Mouse (Mus musculus): ENCODE results near the gene Fzd5.
A peak's percentile ranks its signal among the peaks of the same experiment; 100 is the strongest.

Gene Fzd5

DNA sequence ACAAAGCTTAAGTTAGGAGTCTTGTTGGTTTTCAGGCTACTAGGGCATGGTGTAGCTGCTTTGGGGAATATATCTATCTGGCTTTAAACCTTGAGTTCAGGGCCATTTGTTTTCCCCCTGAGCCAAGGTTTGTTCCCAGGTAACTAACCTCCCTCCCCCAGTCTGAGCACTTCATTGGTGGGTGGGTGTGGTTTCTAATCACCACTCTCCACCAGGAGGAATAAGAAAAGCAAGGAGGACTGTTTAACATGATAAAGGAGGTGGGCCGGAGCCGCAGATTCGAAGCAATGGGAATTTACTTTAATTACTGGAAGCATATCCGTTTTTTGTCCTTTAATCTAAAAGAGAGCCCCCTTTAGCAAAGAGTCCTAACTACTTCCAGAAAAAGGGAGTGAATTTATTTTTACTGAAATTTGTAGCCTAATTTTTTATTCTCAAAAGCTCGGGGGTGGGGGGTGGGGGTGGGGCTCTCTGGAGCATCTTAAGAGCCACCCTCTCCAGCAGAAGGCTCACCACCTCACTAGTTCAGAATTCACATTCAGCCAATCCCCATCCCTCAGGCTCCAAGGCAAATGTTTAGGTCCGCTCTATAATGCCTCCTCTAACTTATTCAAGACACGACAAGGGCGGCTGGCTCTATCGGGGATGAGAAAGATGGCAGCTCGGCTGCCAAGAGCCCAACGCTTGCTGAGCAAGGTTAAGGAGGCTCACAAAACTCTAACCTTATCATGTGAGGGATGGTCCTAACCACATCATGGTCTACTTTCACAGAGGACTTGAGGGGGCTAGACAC, 3.9 kb downstream of the Fzd5 start:
- DNase-seq = no peak

GRCm38 (mm10) chr1:64732637-64733200, 4.8 kb downstream of the Fzd5 start:
- DNase-seq = no peak

- DNase-seq = no peak
These were observed 5.4 kb downstream of the Fzd5 start for GRCm38 (mm10) chr1:64732161-64732560.

- DNase-seq = no peak
These were observed 6.1 kb downstream of the Fzd5 start for GRCm38 (mm10) chr1:64731341-64732020.

DNA sequence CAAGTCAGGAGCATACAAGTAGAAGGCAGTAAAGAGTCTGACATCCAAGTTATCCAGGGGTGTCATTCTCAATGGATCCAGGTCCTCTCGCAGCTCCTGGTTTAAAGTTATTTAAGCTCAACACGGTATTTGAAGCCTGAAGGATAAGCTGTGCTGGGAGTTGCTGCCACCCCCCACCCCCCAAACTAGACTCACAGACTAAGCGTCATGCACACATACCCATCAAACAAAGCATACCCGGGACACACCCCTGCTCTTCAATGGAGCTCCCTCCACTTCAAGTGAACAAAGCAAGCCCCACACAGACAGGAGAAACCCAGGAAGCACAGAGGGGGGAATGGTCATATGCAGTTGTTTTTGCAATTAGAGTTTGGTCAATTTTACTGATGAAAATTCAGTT, 7.5 kb downstream of the Fzd5 start:
- no peak for DNase-seq

DNA sequence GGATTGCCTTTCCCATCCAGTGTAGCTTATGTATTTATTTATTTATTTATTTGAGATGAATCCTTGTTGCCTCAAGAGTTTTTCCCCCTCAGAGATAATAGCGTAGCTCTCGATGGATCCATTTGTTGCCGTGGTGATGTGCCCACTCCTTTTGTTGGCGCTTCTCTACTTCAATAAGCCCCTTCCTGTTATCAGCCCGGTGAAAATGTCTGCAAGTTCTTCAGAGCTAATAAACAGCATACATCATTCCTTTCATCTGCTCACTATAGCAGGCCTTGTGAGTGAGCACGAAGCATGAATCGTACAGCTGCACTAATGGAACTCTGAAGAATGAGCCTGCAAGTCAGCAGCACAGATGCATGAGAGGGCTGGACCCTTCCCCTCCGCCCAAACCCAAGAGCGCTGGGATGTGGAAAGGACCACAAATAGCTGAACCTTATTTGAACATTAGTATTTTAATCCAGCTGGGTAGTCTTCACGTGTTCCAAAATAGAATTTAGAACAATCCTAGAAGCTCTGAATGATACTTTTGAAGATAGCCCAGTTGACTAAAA, 16.4 kb downstream of the Fzd5 start:
- DNase-seq = no peak

DNA sequence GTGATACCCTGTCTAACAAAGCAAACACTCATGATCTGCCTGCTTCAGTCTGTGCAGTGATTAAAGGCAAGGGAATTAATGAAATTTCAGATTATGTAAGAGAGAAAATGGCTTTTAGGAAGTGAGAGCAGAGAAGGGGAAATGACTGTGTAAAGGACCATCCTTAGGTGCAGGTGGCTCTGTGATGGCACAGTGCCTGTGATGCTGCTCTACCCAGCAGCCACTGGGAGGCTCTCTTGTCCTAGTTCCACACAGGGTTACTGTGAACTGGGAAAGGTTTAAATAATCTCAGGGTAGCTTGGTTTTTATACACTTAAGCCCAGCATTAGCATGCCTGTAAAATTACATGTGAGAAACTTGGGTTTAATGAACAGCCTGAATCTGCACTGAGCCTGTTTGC, 20.0 kb downstream of the Fzd5 start:
- DNase-seq = no peak

DNA sequence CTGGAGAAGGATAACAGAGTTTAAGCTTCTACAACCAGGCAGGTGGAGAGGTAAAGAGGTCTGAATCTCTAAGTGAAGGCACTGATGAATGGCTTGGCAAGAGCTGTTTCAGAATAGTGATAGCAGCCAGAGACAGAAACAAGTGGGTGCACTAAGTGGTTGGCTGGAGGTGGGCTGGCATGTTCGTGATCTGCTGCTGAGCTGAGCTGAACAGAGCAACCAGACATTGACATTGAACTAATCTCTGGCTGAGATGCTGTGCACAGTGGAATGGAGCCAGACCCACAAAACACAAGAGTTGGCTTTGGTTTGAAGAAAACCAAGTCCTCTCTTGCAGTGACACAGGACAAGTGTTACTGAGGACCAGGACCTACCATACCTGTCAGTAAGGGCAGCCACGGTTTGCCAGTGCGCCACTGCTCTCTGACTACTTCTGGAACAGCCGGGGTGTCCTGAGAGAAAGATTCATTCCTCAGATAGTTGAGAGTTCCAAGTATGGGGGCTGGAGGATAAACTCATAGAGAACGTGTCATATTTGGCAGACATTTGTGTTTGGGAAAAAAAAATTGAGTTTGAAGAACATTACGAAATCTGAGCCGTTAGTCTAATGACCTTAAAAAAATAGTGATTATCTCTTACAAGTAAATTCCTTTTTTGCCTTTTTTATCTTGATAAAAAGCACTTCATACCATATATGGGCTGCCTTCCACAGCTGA, 20.8 kb downstream of the Fzd5 start:
- no peak for DNase-seq

DNA sequence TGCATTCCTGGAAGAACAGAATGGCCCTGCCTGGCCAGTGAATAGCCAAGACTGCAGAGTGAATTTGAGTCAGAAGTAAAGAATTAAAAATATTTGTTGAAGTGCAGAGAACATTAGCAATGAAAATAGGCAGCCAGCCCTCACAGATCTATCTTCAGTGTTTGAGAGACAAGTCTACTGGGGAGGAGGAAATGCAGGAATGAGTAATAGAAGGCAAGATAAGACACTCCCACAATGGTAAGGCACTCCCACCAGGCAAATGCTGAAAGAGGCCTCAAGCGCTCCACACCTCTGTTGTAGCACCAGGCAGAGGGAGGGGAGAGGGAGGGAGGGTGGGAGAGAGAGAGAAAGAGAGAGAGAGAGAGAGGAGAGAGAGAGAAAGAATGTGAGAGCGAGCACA, 22.1 kb downstream of the Fzd5 start:
- DNase-seq = no peak

DNA sequence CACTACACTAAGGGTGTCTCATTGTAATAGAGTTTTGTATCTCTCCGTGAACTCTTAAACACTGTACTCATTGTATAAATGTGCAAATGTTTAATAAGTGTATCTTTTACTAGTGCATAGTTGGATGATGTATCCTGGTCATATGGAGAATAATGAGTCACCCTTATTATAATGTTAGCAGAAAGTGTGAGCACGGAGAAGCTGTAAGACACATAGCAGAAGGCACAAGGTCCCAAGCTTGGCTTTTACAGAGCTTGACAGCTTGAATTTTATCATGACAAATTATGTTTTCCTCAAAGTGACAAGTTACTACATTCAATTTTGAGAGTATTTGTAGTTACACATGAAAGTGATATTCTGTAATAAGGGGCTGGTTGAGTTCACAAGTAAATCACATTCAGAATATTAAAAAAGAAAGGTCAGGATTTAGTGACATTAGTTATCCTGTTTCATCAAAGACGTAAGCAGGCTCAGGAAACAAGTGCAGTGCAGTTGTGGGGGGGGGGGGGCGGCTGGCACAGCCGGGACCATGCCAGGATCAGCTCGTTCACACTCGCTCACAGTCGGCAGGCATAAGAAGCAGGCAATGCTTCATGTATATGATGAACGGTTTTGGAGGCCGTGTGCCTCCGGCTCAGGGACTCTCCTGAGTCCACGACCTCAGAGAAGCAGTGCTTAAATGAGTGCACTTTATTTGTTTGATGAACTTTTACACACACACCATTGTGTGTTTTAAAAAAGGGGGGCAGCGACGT, 25.4 kb downstream of the Fzd5 start:
- DNase-seq = no peak

DNA sequence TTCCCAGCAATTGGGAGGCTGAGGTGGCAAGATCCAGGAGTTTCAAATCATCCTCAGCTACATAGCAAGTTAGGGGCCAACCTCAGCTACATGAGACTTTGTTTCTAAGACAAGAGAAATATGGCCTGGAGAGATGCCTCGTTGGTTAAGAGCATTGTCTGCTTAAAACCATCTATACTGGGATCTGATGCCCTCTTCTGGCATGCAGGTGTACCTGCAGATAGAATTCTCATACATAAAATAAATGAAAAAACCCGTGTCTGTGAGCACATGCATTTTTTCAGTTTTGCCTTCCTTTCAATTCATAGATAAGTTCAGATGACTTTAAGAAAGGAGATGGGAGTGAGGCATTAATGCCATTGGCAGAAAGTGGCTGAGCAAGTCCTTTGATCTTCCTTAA, 27.7 kb downstream of the Fzd5 start:
- no peak for DNase-seq

DNA sequence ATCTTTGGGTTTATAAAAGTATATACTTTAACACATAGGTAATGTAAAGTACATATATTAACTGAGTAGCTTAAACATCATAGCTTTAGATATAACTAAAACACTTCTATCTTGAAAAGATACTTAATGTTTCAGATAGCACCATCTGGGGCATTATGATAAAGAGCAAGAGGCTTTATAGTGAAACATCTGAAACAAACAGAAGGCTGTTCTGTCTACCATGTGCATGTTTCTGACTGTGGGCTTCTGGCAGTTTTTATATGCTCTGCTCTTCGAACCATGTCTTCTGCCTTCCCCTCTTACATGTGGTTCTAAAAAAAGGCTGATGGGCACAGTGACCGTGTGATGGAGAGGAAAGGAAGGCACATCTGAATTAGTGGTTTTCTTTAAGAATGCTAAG, 30.9 kb downstream of the Fzd5 start:
- no peak for DNase-seq

DNA sequence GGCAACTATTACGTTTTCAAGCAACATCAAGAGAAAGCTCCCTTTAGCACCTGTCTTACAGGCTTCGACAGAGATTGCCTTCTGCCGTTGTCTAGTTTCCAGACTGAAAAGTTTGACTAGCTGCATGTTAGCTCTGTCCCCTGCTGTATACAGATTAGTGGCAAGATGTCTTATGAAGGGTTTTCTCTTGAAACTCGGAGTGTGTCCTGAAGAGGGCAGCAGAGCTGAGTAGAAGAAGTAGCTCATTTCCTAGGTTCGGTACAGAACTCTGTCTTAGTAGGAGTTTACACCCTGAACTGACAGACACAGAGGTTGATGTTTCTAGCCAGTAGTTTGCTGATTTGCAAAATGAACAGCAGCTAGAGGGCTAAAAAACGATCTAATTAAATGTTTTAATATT, 32.3 kb downstream of the Fzd5 start:
- DNase-seq = peak; percentile 9 to 33

DNA sequence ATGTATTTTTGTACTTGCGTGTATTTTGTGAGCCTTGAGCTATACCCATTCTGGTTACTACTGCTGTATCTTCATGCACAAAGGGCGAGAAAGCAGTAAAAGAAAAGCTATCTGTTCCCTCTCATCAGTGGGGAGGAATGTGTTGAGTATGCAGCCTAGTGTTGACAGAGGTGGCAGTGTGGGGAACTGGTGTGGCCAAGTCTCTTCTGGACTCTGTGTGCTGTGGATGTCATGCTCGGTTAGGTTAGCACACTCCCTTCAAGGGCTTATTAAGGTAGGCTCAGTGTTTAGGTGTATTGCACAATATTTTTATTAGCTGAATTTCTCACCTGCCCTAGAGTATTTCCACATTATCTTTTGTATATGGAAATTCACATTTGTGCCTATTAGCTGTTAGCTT, 35.8 kb downstream of the Fzd5 start:
- no peak for DNase-seq

DNA sequence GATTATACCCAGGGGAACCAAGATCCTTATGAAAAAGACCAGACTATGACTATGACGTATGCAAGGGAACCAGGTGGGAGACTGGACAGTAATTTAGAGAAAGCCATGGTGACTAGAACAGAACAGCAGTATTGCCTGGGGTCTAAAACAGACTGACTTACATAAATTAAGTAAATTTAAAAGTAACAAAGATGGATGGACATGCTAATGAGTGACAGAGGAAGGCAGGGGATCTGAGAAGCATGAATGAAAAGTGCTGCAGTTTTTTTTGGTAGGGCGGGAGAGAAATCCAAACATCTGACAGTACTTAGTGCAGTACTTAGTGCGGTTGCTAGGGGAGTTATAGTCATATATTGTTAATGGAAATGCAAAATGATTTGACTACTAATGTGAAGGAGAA, 42.4 kb downstream of the Fzd5 start:
- DNase-seq = no peak

DNA sequence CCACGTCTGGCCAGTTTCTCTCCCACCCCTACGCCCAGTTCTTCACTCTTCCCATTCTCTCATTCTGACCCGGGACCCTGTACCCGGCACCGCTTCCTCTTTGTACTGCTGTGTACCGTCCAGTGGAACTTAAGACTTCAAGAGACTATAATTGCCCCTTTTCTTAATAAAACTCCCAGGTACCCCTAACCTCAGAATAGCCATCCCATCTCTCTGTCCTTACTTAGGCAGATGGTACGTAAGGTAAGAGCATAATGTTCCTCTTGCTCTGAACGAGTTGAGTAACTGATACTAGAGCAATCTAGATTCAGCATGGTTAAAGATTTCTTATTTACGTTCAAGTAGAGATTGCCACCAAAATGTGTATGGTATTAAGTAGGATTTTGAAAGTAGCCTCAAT, 46.0 kb downstream of the Fzd5 start:
- no peak for DNase-seq

- peak; percentile 21 to 31 for DNase-seq
These were observed 46.4 kb downstream of the Fzd5 start for GRCm38 (mm10) chr1:64691121-64691551.

GRCm38 (mm10) chr1:64690213-64691013, 47.1 kb downstream of the Fzd5 start, which contains the start of gene Ccnyl1:
Gene Ccnyl1 (plus strand): TSS chr1:64690455.
- peak; percentile 98 for DNase-seq

GRCm38 (mm10) chr1:64689561-64690212, 47.9 kb downstream of the Fzd5 start:
- no peak for DNase-seq

- DNase-seq = no peak
These were observed 49.5 kb downstream of the Fzd5 start for GRCm38 (mm10) chr1:64688046-64688445.

DNA sequence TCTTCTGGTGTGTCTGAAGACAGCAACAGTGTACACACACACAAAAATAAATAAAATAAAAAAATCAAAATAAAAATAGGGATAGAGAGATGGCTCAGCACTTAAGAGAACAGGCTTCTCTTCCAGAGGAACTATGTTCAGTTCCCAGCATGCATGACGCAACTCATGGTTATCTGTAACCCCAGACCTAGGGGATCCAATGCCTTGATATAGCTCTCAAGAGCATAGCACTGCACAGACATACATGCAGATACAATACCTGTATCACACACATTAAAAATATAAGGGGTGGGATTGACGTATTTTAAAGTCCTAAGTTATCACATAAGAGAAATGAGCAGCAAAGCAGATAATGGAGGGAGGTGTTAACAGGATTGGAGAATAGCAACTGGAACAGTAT, 53.1 kb downstream of the Fzd5 start:
- DNase-seq = no peak
